Mouse (Mus musculus): Measurements from ENCODE around the gene Prdx5. TPM values are rescaled to one million over a fixed set of nuclear protein-coding genes. Genes with fewer than 3 reads are reported as not detected.
A peak's percentile ranks its signal among the peaks of the same experiment; 100 is the strongest.

Gene Prdx5
- polyA plus RNA-seq, 3 experiments from 2014 or later: 209 to 245 (median 241) TPM

DNA sequence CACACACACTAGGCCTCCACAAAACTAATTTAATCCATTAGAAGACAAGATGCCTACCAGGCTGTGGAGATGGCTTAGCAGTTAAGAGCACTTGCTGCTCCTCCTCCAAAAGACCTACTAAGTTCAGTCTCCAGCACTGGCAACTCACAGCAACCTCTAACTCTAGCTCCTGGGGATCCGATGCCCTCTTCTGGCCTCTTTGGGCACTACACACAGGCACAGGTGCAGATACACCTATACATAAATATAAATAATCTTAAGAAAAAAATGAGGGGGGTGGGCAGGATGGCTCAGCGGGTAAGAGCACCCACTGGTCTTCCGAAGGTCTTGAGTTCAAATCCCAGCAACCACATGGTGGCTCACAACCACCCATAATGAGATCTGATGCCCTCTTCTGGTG is 26.4 kb upstream of the Prdx5 start:
- no peak for ATAC-seq

DNA sequence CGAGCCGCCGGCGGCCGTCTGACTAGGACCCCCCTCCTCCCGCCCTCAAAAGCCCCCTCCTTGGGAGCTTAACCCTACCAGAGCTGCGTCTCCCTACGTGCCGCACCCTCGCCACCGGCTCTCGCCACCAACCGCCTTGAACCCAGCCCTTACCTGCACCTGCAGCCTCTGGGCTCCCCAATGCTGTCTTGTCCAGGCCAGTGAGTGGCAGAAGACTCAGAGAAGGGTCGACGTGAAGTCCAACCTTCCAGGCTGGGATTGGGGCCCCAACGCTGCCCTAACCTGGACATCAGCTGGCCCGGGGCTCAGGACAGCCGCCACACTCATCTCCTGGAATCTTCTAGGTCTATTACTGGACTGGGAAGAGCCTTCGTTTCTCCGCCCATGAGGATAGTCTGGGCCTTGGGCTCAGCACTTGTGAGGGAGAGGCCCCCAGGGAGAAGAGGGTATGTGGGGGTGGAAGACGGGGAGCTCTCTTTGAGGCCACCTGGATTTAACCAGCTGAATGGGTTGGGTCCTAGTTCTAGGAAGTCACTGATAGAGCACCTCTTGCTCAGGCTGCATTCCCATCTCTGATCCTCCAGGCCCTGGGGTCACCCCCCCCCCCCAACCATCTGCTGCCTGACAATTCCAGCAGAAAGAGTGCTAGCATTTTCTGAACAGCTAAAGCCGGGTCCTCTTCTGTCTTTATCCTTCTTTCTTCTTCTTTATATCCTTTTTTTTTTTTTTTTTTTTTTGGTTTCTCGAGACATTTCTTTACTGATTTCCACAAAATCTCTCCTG is 24.5 kb upstream of the Prdx5 start, which contains the start of gene Kcnk4:
TSS of gene Kcnk4 (minus strand) at position 321 of the 783 bp plus-strand sequence.
- ATAC-seq: no peak

DNA sequence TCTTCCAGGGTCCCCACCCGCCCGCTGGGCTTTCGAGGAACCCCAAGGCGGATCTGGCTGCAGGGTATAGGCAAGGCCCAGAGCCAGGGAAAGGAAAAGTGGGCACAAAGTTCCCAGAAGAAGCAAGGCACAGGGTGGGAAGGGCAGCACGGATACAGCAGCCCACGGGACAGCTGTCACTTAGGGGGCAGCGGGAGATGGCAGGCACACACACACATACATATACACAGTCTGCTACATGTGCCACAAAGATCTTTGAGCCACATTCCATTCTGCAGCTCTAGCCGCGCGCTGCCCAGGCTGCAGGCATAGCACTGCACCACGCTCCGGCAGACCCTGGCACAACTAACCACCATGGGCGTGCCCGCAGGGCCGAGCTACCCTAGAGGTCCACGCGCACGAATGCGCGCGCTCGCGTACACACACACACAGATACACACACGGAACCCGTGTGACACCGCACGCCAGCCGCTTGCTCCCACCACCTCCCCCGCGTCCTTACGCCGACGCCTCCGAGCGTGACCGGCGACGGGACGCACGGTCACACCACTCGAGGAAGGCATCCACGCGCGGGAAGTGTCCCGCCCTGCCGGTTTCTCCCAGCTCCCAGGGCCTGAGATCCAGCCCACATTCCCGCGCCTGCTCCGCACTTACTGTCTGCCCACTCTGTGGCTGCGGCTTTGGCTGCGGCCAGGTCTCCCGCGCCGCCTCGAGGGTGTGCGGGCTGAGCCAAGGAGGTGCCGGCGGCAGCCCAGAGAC is 23.7 kb upstream of the Prdx5 start:
- no peak for ATAC-seq

DNA sequence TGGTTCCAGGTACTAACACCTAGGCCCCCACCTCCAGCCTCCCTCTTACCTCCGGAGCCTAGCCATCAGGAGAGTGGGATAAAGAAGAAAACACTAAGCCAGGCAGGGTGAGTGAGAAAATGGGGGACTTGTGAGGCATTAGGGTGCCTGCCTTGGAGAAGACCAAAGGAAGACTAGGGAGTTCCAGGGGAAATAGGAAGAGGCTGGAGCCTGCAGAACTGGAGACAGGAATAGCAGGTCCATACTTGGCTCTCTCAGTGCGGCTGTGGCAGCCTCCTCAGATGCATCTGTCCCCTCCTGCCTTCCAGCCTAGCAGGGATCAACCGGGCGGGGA is 23.2 kb upstream of the Prdx5 start:
- no peak for ATAC-seq

DNA sequence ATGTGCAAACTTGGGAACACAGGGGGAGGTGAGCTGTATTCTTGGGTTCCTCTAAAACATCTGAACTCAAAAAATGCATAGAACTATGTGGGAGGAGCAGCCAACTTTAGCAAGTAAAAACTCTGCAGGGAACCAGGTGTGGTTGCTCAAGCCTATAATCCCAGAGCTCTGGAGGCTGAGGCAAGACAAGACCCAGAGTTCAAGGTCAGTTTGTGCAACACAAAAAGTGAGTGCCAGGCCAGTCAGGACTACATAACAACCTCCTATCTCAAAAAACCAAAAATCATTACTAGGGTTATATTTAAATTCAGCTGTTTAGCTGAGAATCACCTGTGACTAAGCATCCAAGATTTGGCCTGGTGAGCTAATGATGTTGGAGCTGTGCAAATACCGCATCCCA is 22.1 kb upstream of the Prdx5 start:
- ATAC-seq: no peak

DNA sequence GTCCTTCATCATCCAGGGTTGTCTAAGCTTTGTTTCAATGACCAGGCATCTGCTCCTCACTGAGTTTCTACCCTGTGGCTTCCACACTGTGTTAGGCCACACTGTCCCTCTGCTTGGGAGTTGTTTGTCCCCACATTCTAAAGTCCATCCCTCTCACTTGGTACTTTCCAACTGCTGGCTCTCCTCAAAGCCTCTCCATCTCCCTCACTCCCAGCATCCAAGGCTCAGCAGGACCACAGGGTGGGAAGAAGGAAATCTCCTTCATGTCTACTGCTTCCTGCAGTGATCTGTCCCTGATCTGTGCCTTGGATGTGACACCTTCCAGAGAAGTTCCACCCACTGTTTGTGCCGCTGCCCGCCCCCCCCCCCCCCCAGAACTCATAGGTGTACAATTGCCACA is 21.1 kb upstream of the Prdx5 start:
- no peak for ATAC-seq

DNA sequence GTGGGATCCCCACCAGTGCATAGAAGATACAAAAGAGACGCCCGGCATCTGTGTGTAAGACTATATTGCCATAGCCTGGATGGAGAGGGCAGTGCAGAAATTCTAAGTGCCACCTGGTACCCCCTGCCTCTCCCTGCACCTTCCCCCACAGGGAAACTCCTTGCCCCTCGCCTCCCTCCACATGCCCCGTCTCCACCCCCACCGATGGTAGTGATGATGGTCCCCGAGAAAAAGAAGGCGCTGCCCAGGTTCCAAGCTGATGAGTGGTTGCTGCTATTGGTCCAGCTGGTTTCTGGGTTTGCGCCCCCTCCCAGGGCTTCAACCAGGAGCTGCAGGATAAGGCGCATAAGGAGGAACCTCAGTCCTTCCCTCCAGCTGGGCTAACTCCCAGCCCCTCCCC is 18.2 kb upstream of the Prdx5 start:
- ATAC-seq: no peak

DNA sequence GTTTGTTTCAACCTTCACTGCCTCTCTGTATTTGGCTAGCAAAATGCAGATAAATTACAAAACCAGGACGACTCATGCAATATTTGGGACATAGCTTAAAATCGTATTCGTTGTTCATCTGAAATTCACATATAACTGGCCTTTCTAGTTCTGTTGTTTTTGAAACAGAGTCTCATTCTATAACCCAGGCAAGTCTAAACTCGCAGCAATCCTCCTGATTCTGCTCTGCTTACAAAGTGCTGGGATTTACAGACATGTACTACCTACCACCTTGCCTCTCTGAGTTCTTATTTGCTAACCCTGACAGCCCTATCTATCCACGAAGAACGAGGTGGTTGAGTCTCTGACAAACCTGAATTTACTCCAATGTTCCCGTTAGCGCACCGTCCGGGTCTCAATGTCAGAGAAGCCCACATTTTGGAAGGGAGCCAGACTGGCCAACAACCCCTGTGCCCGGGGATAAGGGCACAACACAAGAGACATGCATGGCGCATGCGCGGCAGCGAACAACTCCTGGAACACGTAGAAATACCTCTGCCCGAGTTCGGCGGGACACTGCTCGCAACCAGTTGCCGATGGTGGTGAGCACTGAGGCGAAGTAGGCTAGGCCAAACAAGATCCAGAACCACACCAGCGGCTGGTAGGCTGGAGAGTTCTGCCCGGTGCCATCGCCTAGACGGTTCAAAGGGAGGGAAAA is 16.8 kb upstream of the Prdx5 start:
- ATAC-seq: no peak

DNA sequence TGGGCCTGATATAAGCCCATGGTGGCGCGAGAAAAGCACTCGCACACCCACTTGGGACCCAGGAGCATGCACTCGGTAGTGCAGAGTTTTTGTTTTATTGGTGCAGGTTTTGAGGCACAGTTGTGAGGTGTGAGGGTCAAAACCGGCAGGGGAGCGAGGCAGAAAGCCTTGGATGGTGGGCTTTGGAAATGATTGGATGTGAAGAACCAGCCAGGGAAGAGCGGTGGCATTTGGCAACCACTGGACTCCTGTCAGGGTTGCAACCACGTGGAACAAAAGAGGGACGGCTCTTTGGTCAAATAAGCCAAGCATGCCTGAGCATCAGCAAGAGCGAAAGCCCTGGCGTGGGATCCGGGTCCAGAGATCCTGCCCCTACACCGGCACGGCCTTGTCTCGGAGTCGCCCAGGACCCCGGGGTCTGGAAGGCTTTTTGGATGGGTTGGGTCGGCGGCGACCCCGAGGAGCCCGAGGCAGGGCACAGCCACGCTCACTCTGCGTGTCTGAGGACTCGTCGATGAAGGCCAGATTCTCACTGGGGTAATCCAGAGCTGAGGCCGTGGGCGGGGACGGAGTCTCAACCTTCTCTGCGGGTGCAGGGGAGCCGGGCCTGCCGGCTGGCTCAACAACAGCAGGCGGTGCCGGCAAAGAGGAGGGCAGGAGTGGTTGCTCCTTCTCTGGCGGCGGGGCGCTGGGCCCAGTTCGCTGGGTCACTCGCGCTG is 15.9 kb upstream of the Prdx5 start:
- no peak for ATAC-seq

DNA sequence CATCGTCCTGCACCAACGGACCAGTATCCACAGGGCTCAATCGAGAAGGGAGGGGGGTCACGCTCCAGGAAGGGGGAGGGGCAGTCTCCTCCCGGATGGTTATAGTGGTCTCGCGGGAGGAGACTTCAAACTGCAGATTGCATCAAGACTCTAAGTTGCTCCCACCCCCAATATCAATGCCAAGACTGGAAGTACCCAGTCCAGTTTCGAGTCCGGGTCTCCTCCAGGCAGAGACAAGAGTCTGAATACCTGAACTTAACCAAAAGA is 15.3 kb upstream of the Prdx5 start, which contains the start of gene Catsperz:
TSS of gene Catsperz (minus strand) at position 74 of the 267 bp plus-strand sequence.
- ATAC-seq: no peak

DNA sequence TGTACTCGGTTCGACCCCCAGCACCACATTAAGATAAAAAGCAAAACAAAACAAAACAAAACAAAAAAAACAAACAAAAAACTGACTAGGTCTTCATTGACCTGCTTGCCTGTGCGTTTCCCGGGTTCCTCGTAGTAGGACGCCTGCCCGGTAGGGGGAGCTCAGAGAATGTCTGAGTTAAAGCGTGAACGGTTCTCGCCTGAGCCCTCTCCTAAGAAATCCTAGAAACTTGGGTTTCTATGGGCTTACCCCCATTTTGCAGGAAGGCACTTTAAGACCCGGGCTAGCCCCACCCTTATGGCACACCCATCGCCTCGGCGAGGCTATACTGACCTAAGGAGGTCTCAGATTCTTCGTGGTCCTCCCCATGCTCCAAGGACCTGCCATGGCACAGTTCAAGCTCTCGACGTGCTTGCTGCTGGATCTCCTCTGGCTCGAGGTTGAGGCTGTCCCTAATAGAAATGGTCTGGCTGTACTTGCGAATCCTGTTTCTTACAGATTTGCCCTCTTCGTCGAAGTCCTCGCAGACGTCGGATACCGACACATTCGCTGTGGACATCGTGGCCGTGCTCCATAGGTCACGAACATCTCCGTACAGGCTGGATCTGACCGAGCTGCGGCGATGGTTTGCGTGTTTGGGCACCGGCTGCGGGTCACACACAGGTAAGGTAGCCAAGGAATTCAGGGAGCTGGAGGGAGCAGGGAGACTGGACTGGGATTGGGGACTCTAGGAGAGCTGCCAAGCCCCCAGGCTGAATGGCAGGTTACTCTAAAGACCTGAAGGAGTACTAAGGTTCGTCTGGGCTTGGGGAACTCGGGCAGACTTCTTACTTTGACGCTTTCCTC is 14.8 kb upstream of the Prdx5 start:
- no peak for ATAC-seq

DNA sequence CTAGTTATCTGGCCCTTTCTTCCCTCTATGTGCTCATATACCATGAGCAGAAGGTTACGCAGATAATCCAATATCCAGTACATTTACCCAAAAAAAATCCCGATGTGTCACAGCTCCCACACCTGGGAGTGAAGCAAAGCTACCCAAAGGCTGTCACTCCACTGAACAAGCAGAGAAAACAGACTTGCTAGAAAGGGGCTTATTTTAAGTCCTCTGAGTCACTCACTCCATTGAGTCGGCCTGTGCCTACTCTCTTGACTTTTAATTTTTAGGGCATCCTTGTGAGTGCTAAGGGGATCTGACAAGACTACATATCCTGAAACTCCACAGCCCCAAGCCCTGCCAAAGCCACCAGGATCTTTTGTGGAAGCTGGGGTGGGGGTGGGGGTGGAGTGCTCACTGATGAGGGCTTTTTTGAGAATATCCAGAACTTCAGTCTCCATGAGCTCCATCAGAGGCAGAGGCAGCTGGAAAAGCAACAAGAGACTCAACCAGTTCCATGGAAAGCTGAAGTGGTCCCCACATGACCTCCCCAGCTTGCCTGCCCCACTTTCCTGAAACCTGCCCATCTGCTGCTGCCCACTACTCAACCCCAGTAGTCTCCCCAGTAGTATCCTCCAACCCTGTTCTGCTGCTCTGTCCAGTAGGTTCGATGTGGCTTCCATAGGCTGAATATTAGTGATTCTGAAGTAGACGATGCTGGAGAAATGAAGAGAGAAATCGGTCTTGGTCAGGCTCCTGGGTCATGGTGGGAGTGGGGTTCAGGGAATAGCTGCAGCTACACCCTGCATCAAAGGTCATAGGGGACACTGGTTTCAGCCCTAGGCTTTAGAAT is 13.2 kb upstream of the Prdx5 start:
- ATAC-seq: no peak

DNA sequence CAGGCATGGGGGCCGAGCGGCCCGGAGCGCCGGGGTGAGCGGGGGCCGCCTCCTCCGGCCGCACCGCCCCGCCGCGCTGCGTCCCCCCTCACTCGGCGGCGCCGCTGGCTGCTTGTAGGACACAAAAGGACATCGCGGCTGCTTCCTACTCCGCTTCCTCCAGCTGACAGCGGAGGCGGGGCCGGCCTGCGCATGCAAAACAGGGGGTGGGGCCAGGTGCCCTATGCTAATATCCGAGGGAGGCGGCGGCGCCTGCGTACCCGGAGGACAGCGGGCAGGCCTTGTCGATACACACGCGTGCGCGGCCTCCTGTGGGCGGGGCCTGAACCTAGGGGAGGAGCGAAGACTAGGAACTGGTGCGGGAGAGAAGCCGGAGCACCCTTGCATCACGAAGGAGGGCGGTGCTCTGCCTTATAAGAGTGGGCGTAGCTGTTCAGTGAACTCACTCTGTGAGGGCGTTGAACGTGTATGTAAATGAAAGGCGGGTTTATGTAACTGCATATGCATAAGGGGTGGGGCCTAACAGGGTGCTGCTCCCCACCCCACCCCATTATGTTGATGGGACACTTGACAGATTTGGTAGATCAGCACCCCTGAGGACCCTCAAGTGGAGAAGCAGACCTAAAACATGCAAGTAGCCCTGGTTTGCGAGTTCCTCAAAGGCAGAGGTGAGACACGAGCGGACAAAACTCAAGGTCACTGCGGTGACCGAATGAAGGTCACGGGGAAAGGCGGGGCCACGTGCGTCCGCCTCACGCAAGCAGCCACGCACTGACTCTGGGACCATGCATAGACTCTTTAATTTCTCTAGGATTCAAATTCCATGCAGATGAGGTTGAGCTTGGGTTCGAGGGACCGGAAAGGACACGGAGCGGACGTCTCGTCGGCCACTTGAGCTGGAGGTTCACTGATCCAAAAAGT is 12.0 kb upstream of the Prdx5 start, which contains the start of gene Esrra:
TSS of gene Esrra (minus strand) at position 167 of the 921 bp plus-strand sequence.
- peak; percentile 94 for ATAC-seq

DNA sequence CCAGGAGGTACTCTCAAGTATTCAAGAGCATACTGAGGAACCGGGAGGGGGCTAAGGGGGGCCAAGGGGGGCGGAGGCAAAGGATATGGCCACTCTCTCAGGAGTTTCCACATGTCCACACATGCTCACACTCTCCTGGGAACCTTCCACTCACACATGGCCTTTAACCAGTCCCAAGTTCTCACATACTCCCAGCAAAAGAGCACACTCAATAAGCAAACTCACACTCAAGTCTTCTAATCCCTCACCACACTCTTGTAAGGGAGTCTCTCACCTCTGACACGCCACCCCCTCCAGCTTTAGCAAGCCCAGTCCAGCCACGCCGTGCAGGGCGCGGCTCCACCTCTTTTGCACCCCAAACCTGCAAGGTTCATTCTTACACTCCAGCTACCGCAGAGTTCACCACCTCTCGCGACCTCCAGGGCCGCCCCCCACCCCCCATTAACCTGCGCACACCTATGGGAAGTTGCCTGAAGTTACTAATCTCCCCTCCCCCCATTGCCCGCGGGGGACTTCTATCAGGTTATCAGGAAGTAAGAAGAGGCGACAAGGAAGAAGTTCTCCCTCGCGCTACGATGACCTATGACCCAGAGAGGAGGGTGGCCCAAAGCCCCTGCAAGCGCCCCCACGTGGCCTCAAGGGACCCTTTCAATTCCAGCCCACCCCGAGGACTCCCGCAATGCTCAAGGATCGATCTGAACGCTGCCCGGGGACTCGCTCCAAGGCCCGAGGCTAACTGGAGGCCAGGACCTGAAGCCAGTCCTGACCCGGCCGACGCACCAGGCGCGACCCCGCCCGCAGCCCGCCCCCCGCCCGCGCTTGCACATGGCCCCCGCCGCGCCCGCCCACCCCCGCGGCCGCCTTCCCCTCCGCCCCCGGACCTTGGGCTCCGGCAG is 11.1 kb upstream of the Prdx5 start:
- ATAC-seq: no peak

DNA sequence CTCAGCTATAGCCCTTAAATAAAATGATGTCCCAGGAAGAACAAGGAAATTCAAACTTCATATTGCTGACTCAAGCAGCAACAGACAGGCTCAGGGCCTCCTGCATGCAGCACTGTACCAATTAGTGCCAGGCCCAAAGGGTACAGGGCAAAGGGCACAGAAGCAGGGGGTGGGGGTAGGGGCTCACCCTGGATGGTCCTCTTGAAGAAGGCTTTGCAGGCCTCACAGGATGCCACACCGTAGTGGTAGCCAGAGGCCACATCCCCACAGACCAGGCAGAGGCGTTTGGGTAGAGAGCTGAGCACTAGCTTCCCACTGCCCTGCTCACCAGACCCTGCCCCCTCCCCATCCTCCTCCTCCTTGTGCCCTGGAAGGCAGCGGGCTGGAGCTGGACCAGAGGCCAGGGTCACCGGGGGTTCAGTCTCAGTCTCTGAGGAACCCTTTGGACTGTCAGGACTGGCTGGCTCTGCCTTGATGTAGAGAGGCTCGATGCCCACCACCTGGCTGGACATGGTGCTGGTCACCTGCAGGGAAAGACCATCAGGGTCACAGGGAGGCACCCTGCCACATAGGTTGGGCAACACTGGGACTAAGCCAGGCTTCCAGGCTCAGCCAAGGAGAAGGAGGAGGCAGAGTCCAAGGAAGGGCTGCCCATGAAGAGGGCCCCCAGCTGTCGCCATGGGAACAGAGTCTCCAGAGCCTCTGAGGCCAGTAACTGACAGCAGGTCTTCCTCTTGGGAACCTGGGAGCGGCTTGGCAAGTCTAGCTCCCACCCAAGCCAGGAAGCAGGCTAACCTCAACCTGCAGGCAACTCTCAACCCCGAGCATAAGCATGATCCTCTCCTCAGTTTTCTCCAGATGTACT is 10.2 kb upstream of the Prdx5 start:
- no peak for ATAC-seq

DNA sequence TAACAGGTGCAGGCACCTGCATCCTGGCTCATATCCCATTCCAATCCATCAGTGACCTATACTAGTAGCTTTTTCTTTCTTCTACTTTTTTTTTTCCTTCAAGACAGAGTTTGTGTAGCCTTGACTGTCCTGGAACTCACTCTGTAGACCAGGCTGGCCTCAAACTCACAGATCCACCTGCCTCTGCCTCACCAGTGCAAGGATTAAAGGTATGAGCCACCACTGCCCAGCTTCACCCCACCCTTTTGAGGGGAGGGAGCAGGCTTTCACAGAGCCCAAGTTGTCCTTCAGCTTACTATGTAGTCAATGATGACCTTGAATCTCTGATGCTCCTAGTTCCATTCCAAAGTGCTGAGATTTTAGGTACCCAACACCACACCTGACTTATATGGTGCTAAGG is 9.5 kb upstream of the Prdx5 start:
- ATAC-seq: no peak

DNA sequence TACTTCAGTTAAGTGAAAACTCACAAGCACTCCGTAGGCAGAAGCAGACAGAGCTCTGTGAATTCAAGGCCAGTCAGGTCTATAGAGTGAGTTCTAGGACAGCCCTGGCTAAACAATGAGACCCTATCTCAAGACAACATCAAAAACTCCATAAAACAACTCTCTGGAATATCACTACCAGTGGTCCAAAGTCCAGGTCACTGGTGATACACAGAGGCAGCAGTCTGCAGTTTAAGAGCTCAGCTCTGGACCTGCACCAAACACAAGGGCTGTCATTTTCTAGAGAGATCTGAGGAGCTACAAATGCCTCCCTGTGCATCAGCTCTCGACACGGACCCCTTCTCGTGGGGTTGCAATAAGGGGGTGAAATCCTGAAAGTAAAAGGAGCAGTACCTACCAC is 8.4 kb upstream of the Prdx5 start:
- ATAC-seq: no peak

DNA sequence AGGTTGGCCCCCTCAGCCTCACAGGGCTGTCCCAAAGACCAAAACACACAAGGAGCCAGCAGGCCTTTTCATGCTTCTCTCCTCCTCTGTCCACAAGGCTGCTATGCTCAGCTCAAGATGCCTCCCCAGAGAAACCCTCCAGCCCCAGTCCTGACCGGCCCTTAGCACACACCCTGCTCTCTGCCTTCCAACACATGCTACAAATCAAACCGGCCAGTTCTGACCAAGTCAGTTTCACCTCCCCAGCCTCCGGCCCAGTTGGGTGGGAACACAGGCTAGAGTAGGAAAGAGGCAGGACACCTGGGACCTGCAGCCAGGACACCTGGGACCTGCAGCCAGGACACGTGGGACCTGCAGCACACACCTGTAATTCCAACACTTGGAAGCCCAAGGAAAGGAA is 6.6 kb upstream of the Prdx5 start:
- ATAC-seq: no peak
